Mouse (Mus musculus) natural killer cell, adult 2 months (primary cell): ENCODE data around the gene Mphosph6.
A peak's percentile ranks its signal among the peaks of the same experiment; 100 is the strongest.

Source experiments
- DNase-seq, 2 experiments: peaks; one replicate each; pipeline ENCODE4 v3.0.0; 2022; ENCODE audit warnings: low spot score in 2 of 2

Mphosph6 gene

GRCm38 (mm10) chr8:117801443-117802298 lies at the start of gene Mphosph6:
TSS of gene Mphosph6 (minus strand) at chr8:117801943.
- peak; percentile 91 to 94 for DNase-seq

DNA sequence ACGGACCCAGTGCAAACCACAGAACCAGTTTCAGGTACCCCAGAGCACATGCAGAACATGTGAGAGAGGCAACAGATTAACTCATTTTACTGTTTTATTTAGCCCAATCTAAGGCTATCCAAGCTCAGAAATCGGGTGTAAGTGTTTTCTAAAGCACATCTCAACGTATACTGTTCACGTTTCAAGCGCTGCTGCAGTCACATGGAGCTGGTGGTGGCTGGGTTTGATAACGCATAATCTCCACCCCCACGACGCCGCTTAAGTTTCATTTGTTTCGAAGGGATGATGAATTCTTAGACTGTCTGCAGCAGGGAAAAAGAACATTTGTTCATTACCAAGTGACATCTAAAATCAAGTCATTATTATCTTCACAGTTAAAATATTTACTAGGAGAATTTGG lies 48.7 kb upstream of the Mphosph6 start:
- no peak for DNase-seq

DNA sequence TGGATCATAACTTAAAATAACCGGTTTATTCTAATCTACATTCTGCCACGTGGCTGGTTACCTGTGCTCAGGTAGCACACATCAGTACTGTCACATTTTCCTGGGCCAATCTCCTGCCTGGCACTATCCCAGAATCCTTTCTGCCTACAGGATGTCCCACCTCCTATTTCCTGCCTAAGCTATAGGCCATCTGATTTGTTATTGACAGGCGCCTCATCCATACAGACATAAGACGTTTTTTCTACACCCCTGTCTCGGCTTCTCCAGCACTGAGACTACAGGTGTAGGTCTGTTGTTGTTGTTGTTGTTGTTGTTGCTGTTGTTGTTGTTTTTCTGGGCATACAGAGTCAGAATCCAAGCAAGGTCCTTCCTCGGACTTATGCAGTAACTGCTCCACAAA lies 46.1 kb upstream of the Mphosph6 start:
- DNase-seq: no peak

- DNase-seq: no peak
These were observed 42.0 kb upstream of the Mphosph6 start for GRCm38 (mm10) chr8:117843694-117844093.

- no peak for DNase-seq
These were observed 11.8 kb upstream of the Mphosph6 start for GRCm38 (mm10) chr8:117813524-117813923.

GRCm38 (mm10) chr8:117810676-117811075 lies 8.9 kb upstream of the Mphosph6 start:
- DNase-seq: no peak

GRCm38 (mm10) chr8:117805419-117805818 lies 3.7 kb upstream of the Mphosph6 start:
- no peak for DNase-seq

- DNase-seq: no peak
These were observed 551 bp upstream of the Mphosph6 start for GRCm38 (mm10) chr8:117802299-117802689.

DNA sequence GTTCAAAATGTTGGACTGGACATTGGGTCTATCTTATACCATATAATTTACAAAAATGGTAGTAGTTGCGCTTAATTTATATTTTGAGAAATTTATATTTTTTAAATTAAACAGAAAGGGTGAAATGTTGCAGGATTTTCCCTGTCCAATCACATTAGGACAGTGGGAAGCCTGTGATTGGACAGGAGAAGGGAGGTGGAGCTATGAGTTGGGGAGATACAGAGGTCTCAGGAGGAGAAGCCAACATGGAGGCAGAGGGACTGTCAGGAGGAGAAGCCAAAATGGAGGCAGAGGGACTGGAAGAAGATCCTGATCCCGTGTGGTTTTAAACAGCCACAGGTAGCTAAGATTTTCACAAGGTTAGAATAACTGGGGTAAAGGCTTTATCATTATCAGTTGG lies 3.7 kb downstream of the Mphosph6 start:
- no peak for DNase-seq

DNA sequence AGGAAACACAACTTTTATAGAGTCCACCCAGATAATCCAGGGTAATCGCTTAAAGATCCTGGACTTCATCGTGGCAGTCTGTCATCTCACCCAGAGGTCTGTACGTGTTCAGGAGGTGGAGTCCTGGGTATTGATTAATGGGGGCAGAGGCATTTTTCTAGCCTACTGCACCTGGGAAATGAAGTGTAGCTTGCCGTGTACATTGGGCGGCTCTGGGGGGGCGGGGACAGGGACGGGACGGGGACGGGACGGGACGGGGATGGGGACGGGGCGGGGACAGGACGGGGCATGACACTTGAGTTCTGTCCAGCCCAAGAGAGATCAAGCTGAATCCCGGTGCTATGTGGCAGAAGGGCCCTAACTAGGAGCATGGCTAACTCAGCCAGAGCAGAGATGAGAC lies 5.3 kb downstream of the Mphosph6 start:
- no peak for DNase-seq

DNA sequence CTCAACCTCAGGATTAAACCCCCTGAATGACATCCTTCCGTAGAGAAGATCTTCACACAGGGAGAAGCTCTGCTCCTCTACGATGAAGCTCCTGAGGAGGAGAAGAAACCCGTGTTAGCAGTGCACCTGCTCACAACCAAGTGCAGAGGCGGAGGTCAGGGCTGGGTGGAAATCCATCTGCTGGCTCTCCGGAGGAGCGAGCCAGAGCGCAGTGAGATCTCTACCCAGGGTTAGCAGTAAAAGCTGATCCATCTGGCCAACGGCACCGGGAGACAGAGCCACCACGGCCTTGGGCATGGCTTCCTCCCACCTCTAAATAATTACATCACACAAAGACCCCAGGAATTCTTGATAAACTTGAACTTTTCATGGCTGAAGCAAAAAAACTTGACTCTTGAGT lies 7.2 kb downstream of the Mphosph6 start:
- DNase-seq: no peak

- no peak for DNase-seq
These were observed 9.1 kb downstream of the Mphosph6 start for GRCm38 (mm10) chr8:117792616-117793144.

DNA sequence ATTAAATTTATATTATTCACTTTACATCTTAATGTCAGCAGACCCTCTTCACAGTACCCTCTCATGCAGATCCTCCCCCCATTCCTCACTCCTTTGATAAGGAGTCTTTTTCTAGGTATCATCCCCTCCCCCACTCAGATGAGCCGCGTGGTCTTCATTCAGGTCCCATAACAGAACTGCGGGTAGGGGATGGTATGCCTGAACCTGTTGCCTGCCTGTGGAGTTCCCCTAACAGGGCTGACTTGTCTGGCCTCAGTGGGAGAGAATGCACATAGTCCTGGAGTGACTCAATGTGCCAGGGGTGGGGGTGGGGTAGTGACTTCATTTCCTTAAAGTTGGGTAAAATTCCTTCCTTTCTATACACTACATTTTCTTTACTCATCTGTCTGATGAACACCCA lies 15.3 kb downstream of the Mphosph6 start:
- DNase-seq: no peak

GRCm38 (mm10) chr8:117783021-117783420 lies 18.7 kb downstream of the Mphosph6 start:
- DNase-seq: no peak

- no peak for DNase-seq
These were observed 20.2 kb downstream of the Mphosph6 start for GRCm38 (mm10) chr8:117781375-117782129.

GRCm38 (mm10) chr8:117779344-117779743 lies 22.4 kb downstream of the Mphosph6 start:
- no peak for DNase-seq

- DNase-seq: no peak
These were observed 23.0 kb downstream of the Mphosph6 start for GRCm38 (mm10) chr8:117778531-117779322.

DNA sequence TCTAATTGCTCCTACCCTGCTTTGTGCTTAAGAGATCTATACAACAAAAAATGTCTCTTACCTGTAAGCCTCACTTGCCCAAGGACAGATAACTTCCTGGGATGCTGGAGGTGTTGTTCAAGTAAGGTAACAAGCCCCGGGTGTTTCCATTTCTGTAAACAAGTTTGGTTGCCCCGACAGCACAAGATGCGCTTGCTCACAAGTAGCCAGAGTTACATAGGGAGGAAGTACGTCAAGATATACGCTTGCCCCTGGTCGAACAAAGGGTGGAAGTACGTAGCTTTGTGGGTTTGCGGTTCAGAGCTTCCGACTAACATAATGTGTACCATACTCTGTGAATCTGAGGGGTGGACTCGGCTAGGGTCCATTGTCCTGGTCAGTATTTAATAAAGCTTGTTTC lies 25.7 kb downstream of the Mphosph6 start:
- DNase-seq: peak; percentile 10 to 49

DNA sequence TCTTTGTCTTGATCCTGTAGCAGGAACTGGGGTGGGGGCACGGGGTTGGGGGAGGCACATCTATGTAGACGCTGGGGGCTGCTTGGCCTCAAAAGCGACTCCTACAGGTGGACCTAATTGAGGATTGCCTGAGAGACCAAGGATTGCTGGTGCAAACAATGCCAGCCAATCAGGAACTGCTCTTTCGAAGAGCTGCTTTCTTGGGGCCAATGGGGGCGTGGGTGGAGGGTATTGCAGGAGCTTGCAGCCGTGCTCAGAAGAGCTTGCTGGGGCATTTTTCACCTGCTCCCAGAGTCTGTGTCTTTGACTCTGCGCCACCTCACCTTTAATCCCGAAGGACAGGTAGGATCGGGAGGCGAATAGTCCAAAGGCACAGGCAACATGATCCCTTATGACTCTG lies 26.1 kb downstream of the Mphosph6 start:
- DNase-seq: no peak

DNA sequence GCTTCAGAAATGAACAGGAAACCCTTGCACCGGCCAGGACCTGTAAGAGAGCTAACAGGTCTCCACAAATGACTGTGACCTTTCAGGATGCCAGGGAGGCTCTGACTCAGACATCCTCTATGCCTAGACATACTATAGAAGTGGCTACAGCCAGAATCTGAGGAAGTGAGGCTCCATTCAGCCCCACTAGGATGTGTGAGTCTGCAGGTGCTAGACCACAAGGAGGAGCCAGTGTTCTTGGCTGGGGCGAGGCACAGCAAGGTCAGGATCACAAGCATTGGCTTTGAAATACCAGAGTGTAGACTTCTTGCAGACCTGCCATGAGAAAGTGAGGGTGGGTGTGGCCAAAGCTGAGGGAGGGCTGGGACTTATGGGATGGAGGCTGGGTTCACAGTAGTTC lies 29.1 kb downstream of the Mphosph6 start:
- peak; percentile 11 to 35 for DNase-seq

DNA sequence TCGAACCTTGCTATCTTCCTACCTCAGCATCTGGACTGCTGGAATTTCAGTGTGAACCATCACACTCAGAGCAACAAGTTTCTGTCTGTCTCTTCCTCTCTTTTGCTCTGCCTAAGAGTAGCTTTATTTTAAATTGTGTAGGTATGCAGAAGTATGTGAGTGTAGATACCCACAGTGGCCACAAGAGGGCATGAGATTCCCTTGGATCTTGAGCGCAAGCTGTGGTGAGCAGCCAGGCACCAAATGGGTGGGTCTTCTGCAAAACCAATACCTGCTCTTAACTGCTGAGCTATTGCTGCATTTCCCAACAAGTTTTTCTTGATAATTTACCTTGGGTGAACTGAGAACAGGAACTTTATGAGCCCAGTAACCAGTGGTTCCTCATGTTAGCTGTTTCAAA lies 29.6 kb downstream of the Mphosph6 start:
- DNase-seq: peak; percentile 7 to 13
